Mouse (Mus musculus) kidney, postnatal 10 days (tissue): Measurements from ENCODE around the gene Tor3a.
A peak's percentile ranks its signal among the peaks of the same experiment; 100 is the strongest.

ENCODE experiments used
- DNase-seq: peaks from one replicate; pipeline ENCODE4 v3.0.0; 2021; ENCODE audit warnings: mixed read lengths

The Tor3a gene

DNA sequence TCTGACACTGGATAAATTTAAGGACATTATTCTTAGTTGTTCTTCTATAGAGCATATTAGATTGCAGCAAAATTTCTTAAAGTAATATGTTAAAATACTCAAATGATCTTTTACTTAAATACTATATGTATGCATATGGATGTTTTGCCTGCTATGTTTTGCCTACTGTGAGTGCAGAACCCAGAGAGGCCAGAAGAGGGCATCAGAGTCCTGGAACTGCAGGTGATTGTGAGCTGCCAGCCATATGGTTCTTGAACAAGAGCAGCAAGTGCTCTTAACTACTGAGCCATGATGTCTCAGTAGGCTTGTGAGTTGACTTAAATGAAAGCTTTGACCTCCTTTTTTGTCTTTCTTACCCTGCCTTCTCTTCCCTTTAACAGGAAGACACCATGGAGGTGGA is 43.2 kb downstream of the Tor3a start:
- DNase-seq, result no peak

DNA sequence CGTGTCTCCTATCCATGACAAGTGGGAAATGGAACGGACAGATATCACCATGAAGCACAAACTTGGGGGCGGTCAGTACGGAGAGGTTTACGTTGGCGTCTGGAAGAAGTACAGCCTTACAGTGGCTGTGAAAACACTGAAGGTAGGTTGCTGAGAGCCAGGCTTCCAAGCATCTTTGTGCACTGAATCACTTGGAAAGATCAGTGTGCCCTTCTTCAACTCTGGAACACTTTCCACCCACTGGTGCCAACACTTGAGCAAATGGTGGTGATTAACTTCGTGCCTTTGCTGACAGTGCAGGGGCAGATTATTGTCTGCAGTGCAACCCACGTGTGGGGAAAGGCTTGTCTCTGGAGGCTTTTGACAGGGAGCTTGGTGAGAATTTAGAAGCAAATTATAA is 44.2 kb downstream of the Tor3a start:
- no peak for DNase-seq

- DNase-seq, result no peak
Measured at GRCm38 (mm10) chr1:156626729-156627128, 47.4 kb downstream of the Tor3a start.

DNA sequence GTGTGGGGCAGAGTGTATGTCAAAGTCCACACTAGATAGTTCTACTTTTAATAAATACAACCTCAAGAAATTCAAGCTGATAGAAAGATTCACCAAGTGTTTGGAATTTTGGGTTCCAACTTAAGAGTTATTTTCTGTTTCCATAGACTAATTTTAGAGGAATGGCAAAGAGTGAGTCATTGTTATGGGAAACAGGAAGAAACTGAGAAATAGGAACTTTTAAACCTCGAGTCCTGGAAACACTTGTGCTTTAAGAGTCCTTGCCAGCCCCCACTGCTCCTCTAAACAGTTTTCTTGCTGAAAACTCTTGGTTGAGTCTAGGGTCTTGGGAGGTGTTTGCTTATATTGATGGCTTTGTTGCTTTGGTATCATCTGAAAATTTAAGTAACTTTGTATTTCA is 49.9 kb downstream of the Tor3a start:
- DNase-seq, result no peak

GRCm38 (mm10) chr1:156620951-156621350 is 53.2 kb downstream of the Tor3a start:
- no peak for DNase-seq

GRCm38 (mm10) chr1:156620292-156620909 is 53.8 kb downstream of the Tor3a start:
- no peak for DNase-seq

GRCm38 (mm10) chr1:156617811-156618210 is 56.3 kb downstream of the Tor3a start:
- DNase-seq, result no peak

DNA sequence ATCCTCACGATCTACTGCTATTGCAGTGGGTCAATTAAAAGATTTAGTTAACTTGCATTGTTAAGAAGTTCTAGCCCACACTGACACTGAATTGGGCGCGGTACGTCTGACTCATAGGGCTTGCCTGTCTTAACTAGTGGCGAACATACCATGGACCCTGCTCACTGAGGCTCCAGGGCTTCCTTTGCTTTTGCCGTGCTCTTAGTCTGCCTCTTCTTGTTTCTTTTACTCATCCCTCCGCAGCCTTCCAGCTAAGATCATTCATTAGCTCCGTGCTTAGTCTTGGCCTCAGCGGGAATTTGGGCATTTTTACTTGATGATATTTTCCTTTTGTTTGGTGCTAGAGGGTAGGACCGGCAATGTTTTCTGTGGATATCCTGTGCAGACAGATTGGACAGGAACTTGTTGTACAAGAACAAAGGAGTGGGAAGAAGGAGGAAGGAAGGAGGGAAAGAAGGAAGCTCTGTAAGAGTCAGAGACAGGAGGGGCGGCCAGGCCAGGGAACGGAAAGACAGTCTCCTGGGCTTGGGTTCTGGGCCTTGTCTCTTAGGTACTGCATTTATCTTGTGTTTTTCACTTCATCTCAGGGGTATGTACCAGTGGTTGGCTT is 57.1 kb downstream of the Tor3a start:
- no peak for DNase-seq

DNA sequence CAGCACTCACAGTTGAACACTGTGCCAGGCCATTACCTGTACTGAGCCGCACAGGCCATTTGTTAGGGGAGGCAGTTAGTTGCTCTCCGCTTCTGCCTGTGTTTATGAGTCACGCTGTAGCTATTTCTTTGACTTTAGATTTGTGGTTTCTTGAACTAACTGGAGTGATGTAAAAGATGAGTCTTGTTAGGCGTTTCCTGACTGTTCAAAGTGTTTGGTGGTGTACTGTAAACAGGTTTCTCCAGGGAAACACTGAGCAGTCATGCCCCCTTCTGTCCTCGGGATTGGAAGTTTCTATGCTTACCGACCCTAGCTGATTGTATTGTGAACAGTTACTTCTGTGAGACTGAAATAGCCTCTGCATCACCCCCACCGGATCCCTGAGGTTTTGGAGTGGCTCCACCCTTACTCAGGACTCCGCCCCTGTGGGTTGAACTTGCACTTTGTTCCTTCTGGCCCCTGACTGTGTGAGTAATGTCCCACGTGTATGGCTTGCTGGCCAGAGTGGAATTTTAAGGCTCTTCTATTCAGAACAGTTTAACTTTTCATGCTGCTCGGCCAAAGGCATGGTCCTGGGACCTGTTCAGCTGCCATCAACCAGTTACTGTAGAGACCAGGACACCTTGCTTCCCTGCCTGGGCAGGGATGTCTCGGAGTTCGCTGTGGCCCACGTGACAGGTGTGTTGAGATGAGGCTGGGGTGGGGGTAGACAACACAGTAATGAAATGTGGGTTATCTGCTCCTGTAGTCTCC is 58.6 kb downstream of the Tor3a start:
- DNase-seq, result peak; percentile 80

GRCm38 (mm10) chr1:156614710-156615109 is 59.4 kb downstream of the Tor3a start:
- no peak for DNase-seq

DNA sequence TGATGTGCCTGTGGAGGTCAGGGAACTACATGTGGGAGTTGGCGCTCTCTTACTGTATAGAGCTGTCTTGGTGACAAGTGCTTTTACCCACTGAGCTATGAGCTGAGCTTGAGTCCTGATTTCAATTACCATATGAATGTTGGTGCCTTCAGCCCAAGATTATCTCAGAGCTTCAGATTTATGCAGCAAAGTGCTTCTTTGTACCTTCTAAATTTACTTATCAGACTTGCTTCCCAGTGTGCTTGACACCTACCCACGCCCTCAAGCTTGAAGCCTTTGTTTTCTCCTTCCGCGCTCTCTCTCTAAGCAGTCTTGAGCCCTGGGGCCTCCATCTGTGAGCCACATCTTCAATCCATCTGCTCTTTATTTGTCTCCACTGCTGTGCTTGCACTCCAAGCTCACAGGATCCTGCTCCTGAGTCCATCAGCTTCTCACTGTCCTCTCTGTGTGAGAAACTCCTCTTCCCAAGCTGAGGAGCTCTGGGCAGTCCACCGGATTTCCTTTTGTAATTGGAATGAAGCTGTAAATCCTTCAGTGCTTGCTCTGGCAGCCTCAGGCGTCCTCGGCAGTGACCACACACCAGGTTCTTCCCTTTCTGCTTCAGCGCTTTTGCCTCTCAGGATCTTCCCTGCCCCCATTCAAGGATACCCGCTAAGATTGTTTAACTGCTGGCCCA is 60.2 kb downstream of the Tor3a start:
- DNase-seq, result peak; percentile 57

GRCm38 (mm10) chr1:156610257-156610656 is 63.9 kb downstream of the Tor3a start:
- no peak for DNase-seq

GRCm38 (mm10) chr1:156608496-156608895 is 65.7 kb downstream of the Tor3a start:
- DNase-seq, result no peak

- DNase-seq, result no peak
Measured at GRCm38 (mm10) chr1:156605940-156606339, 68.2 kb downstream of the Tor3a start.

DNA sequence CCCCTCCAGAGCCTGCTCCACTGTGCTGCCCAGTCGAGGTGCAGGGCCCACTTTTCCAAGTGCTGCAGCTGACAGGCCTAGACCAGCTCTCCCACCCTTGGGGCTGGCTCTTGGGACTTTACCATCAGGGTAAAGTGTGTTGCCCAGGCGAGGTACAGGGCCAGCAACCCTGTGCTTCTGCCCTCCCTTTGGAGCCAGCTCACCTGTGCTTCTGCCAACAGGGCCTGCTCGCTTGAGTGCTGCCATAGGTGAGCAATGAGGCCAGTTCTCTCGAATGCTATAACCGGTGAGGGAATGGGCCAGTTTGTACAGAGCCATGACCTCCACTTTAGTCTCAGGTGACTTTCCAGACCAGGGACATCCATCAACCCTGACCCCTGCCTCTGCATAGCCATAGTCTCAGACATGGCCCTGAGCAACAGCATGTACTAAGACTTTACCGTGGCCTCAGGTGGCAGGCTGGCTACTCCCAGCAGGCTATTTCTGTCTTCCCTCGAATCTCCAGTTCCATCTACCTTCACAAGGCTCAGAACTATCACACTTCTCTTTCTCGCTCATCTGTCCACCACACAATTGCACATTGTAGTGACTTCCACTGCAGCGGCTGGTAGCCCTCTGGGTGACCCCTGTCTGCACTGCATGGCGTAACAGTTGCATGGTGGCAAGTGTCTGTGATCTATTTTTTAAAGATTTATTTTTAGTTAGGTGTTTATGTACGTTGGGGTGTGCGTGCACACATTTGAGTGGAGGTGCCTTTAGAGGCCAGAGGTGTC is 68.9 kb downstream of the Tor3a start:
- DNase-seq, result no peak
